Mouse (Mus musculus) stomach, embryonic 15.5 days (tissue): ENCODE data around the gene Ccdc85b. TPM values are rescaled to one million over a fixed set of nuclear protein-coding genes. Genes with fewer than 3 reads are reported as not detected.

Experiments
- ATAC-seq: fragments of 200-750 bp; cut with Nextera tagmentation; 2 replicates; pipeline ENCODE4 v1.8.0; 2017; ENCODE audit warnings: low read depth, moderate number of reproducible peaks, moderate TSS enrichment; ENCODE audit not compliant: insufficient read depth, low FRiP score
- H3K27ac ChIP-seq: fragments of 300-500 bp; sonication (generic); 2 replicates; pipeline ENCODE4 v1.5.1; 2015; ENCODE audit warnings: mild to moderate bottlenecking, inconsistent platforms
- H3K27me3 ChIP-seq: fragments of 300-500 bp; sonication (generic); replicated peaks from 2 replicates; pipeline ENCODE4 v1.6.1; 2015; ENCODE audit warnings: inconsistent platforms
- H3K36me3 ChIP-seq: fragments of 300-500 bp; sonication (generic); 2 replicates; pipeline ENCODE4 v1.6.1; 2015; ENCODE audit warnings: inconsistent platforms
- H3K4me1 ChIP-seq: fragments of 300-500 bp; sonication (generic); 2 replicates; pipeline ENCODE4 v1.6.1; 2015; ENCODE audit warnings: inconsistent platforms
- H3K4me2 ChIP-seq: fragments of 300-500 bp; sonication (generic); 2 replicates; pipeline ENCODE4 v1.6.1; 2015; ENCODE audit warnings: mild to moderate bottlenecking, inconsistent platforms
- H3K4me3 ChIP-seq: fragments of 300-500 bp; sonication (generic); replicated peaks from 2 replicates; pipeline ENCODE4 v1.5.1; 2015; ENCODE audit warnings: inconsistent platforms
- H3K9ac ChIP-seq: fragments of 300-500 bp; sonication (generic); 2 replicates; pipeline ENCODE4 v1.6.1; 2015; ENCODE audit warnings: inconsistent platforms
- H3K9me3 ChIP-seq: fragments of 300-500 bp; sonication (generic); 2 replicates; pipeline ENCODE4 v1.6.1; 2016; ENCODE audit warnings: inconsistent platforms
- WGBS: fragments of 180-500 bp; shearing (Covaris S2); methylation state at CpG from one replicate; pipeline ENCODE4 v1.1.7; 2015; 5-methylcytosine and 5-hydroxymethylcytosine counted together
- polyA plus RNA-seq: library from polyadenylated mRNA; unstranded; fragments of >200 nt; fragmentation: Nextera tagmentation; extraction: Ambion mirVana; gene quantifications from 2 replicates; pipeline ENCODE4 v1.2.1, GENCODE M21; 2015

The Ccdc85b gene
- polyA plus RNA-seq, 1 experiment from 2014 or later = 11.9 TPM

DNA sequence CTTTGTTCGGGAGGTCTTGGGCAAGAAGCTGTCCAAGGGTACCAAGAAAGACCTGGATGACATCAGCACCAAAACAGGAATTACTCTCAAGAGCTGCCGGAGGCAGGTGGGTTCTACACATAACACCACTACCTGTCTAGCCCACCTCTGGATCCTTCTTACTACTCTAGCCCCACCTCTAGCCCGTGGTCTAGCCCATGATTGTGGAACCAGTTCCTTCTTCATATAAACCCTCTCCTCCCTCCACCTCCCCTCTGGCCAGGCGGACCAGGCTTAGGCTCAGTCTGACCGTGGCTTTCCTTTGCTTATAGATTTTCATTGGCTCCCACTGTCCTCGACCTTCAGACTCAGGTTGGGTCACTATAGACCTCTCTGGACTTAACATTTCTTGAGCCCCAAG lies 3.7 kb upstream of the Ccdc85b start:
- H3K27me3 ChIP-seq = no peaks in the 10 kb centered on the region
- H3K27ac ChIP-seq = no peak overlapping the region
- H3K4me1 ChIP-seq = peaks cover 19% of the 10 kb centered on the region
- peak overlapping the region; percentile 85 for H3K4me3 ChIP-seq
- H3K36me3 ChIP-seq = peaks cover 26% of the 10 kb centered on the region
- WGBS = 86% methylated on average over 6 of the region's 6 CpGs
- peak overlapping the region; percentile 80; the same call in 1 of the 2 replicates for H3K9ac ChIP-seq
- H3K9me3 ChIP-seq = no peaks in the 10 kb centered on the region
- ATAC-seq = no peak
- peak overlapping the region; percentile 90 for H3K4me2 ChIP-seq

DNA sequence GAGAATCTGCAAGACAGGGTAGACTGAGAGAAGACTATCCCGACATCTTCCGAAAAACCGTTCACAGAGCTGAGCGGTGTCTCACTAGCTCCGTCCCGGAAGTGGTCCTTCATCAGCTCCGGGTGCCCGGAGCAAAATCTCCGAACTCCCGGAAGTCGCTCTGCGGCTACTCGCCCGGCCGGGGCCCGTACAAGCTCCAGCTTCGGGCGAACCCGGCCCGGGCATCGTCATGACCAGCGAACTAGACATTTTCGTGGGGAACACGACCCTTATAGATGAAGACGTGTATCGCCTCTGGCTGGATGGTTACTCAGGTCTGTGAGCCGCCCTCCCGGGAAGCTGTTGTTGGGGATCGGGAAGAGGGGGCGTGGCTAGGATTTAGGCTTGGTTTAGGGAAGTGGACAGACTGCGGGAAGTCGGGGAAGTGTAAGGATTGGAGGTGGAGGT lies 2.8 kb upstream of the Ccdc85b start, which contains the start of gene Fibp:
Gene Fibp, plus strand, starts transcription at position 151 of the 447 bp plus-strand sequence.
- under 1% methylated on average over 32 of the region's 32 CpGs for WGBS
- peak within 1 kb of the TSS; percentile 85 for H3K4me3 ChIP-seq
- peak within 1 kb of the TSS; percentile 80 for H3K9ac ChIP-seq
- H3K36me3 ChIP-seq = peaks cover 17% of the 10 kb centered on the region
- H3K27ac ChIP-seq = peak within 1 kb of the TSS; percentile 78
- no peaks in the 10 kb centered on the region for H3K27me3 ChIP-seq
- no peaks in the 10 kb centered on the region for H3K9me3 ChIP-seq
- H3K4me1 ChIP-seq = peaks cover 28% of the 10 kb centered on the region
- ATAC-seq = peak; percentile 57
- H3K4me2 ChIP-seq = peak within 1 kb of the TSS; percentile 90

DNA sequence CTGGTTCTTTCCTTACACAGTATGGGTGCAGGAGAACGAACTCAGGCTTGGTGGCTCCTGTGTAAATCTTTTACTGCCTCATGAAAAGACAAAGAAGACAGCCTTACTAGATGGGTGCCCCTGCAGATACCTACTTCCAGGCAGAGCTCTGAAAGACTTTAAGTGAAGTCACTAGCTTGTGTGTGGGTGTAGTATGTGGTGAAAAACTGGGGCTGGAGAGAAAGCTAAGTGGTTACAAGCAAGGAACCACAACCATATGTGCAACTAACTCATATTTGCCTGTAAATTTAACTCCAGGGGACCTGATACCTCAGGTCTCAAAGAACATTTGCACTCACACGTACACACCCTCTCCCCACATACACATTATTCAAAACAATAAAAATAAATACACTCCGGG lies 2.2 kb upstream of the Ccdc85b start:
- H3K27me3 ChIP-seq = no peaks in the 10 kb centered on the region
- ATAC-seq = no peak
- H3K36me3 ChIP-seq = peaks cover 11% of the 10 kb centered on the region; the same call in 1 of the 2 replicates
- H3K4me3 ChIP-seq = peak overlapping the region; percentile 85
- H3K4me1 ChIP-seq = peaks cover 33% of the 10 kb centered on the region
- peak overlapping the region; percentile 80; the same call in 1 of the 2 replicates for H3K9ac ChIP-seq
- H3K9me3 ChIP-seq = no peaks in the 10 kb centered on the region
- H3K4me2 ChIP-seq = peak overlapping the region; percentile 90
- 0 out of 2 replicates have a peak overlapping the region, but pooled peaks have one; percentile 78 for H3K27ac ChIP-seq
- WGBS = 34% methylated on average over 3 of the region's 3 CpGs

- Histone ChIP-seq H3K27me3 (no peaks in the 10 kb centered on the region), H3K4me2 (no peak overlapping the region), H3K4me1 (peaks cover 34% of the 10 kb centered on the region), H3K9ac (no peak overlapping the region), H3K27ac (no peak overlapping the region), H3K4me3 (no peak overlapping the region), H3K9me3 (no peaks in the 10 kb centered on the region), H3K36me3 (peaks cover 10% of the 10 kb centered on the region; the same call in 1 of the 2 replicates)
- WGBS = 74% methylated on average over 7 of the region's 7 CpGs
- no peak for ATAC-seq
Observed at GRCm38 (mm10) chr19:5459019-5459418, 1.3 kb upstream of the Ccdc85b start.

DNA sequence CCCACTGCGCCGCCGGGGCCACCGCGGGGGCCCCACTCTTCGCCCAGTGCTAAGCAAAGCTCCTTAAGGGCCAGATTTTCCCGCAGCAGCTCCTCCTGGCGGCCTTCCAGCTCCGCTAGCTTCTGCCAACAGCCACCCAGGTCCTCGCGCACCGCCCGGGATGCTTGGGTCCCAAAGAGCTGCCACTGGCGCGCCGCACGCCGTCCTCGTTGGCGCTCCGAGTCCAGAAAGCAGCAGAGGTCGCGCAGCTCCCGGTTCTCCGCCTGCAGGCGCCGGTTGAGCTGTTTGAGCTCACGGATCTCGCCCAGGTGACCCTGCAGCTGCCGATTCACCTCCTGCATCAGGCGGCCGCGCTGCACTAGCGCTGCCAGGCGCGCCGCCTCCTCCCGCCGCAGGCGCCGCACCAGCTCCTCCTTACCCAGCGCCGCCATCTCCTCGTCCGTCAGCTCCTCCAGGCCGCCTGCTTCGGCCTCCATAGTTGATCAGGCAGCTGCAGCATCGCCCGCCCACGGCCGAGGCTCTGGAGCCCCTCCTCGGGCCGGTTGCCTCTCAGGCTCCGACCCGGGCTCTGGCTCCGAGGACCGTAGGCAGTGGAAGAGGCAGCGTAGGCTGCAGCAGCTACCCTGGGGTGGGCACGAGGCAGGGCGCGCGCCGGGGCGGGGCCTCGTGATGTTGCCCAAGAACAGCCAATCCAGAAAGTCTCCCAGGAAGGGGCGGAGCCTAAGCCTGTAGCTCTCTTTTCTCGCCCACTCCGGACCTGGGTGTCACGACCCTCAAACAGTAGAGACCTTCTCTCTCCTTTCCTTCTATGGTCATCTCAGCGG lies 560 bp downstream of the Ccdc85b start:
- peak overlapping the region; percentile 75 for H3K4me3 ChIP-seq
- peak overlapping the region; percentile 63 for H3K9ac ChIP-seq
- H3K27me3 ChIP-seq = no peaks in the 10 kb centered on the region
- no peaks in the 10 kb centered on the region for H3K9me3 ChIP-seq
- H3K27ac ChIP-seq = peak overlapping the region; percentile 93
- ATAC-seq = peak; percentile 88
- no peaks in the 10 kb centered on the region for H3K36me3 ChIP-seq
- H3K4me2 ChIP-seq = peak overlapping the region; percentile 91
- under 1% methylated on average over 70 of the region's 70 CpGs for WGBS
- H3K4me1 ChIP-seq = peaks cover 34% of the 10 kb centered on the region

DNA sequence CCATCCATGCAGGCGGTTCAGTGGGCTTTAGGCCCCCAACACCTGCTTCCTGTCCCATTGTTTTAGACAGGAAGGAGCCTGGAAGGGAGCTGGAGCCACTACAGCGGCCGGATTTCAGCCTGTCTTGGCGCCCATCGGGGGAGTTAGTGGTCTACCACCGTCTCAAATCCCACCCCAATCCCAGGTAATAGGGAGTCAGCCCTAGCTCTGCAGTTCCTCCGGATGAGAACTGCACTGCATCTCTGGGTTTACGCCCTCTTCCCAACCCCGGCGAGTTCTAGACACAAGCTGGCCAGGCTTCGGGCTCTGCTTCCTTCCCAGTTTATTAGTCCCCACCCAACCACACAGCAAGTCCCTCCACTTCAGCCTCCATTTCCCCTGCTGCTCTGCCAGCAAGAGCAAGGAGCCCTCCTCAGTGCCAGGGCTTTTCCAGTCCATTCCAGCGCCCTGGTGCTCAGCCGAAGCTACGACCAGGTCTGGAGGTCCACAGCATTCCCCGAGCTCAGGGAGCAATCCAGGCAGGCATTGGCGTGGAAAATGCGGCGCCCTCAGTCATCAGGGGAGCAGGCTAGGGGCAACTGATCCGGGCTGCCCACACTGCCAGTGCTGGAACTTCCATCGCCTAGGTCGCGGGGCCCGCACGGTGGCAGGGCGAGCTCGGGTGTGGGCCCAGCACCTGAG lies 1.3 kb downstream of the Ccdc85b start:
- ATAC-seq = peak; percentile 11; the same call in 1 of the 2 replicates
- H3K36me3 ChIP-seq = no peaks in the 10 kb centered on the region
- H3K27me3 ChIP-seq = no peaks in the 10 kb centered on the region
- peaks cover 29% of the 10 kb centered on the region for H3K4me1 ChIP-seq
- no peaks in the 10 kb centered on the region for H3K9me3 ChIP-seq
- WGBS = 3% methylated on average over 26 of the region's 26 CpGs
- H3K4me2 ChIP-seq = peak overlapping the region; percentile 91
- peak overlapping the region; percentile 75 for H3K4me3 ChIP-seq
- peak overlapping the region; percentile 93 for H3K27ac ChIP-seq
- H3K9ac ChIP-seq = peak overlapping the region; percentile 63

DNA sequence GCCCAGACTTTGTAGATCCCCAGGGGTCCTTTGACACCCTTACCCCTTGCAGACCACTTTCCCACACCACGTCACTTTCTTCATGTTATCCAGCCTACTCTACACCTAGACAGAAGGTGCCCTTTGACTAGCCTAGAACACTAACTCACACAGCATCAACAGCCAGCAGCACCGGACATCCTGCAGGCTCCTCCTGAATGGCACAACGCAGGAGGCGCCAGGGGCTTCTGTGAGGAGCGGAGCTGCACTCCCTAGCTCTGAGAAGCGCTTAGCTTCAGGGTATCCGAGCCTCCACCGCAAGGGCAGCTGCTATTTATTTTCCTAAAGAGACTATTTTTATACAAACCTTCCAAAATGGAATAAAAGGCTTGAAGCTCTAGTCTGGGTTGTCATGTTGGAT lies 2.1 kb downstream of the Ccdc85b start:
- H3K9ac ChIP-seq = no peak overlapping the region
- 50% methylated on average over 8 of the region's 8 CpGs for WGBS

DNA sequence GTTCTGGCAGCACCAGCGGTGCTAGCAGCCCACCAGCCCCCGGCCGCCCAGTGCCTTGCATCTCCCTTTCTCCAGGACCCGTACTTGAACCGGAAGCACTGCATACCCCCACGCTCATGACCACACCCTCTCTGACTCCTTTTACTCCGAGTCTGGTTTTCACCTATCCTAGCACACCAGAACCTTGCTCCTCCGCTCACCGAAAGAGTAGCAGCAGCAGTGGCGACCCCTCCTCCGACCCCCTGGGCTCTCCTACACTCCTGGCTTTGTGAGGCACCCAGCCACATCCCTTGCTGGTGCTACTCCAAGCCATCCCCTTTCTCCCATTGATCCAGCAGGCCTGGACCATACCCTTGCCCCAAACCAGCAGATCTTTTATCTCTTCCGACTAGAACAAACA lies 2.7 kb downstream of the Ccdc85b start:
- no peaks in the 10 kb centered on the region for H3K36me3 ChIP-seq
- peaks cover 23% of the 10 kb centered on the region for H3K4me1 ChIP-seq
- H3K27ac ChIP-seq = no peak overlapping the region
- ATAC-seq = no peak
- H3K9ac ChIP-seq = no peak overlapping the region
- 74% methylated on average over 12 of the region's 12 CpGs for WGBS
- H3K27me3 ChIP-seq = no peaks in the 10 kb centered on the region
- peak overlapping the region; percentile 91 for H3K4me2 ChIP-seq
- H3K4me3 ChIP-seq = peak overlapping the region; percentile 75
- H3K9me3 ChIP-seq = no peaks in the 10 kb centered on the region

More for the DNA sequence above, 2.1 kb downstream of the Ccdc85b start:
- H3K27me3 ChIP-seq = no peaks in the 10 kb centered on the region
- no peaks in the 10 kb centered on the region for H3K9me3 ChIP-seq
- peak overlapping the region; percentile 91 for H3K4me2 ChIP-seq
- H3K4me3 ChIP-seq = peak overlapping the region; percentile 75
- peaks cover 23% of the 10 kb centered on the region for H3K4me1 ChIP-seq
- no peak for ATAC-seq
- no peaks in the 10 kb centered on the region for H3K36me3 ChIP-seq
- H3K27ac ChIP-seq = no peak overlapping the region

GRCm38 (mm10) chr19:5451766-5452165 lies 5.9 kb downstream of the Ccdc85b start:
- no peaks in the 10 kb centered on the region for H3K9me3 ChIP-seq
- no peak overlapping the region for H3K4me2 ChIP-seq
- no peak overlapping the region for H3K27ac ChIP-seq
- peaks cover 28% of the 10 kb centered on the region for H3K4me1 ChIP-seq
- 73% methylated on average over 6 of the region's 6 CpGs for WGBS
- peaks cover 22% of the 10 kb centered on the region; the same call in 1 of the 2 replicates for H3K27me3 ChIP-seq
- H3K4me3 ChIP-seq = no peak overlapping the region
- ATAC-seq = no peak
- H3K36me3 ChIP-seq = no peaks in the 10 kb centered on the region
- no peak overlapping the region for H3K9ac ChIP-seq

DNA sequence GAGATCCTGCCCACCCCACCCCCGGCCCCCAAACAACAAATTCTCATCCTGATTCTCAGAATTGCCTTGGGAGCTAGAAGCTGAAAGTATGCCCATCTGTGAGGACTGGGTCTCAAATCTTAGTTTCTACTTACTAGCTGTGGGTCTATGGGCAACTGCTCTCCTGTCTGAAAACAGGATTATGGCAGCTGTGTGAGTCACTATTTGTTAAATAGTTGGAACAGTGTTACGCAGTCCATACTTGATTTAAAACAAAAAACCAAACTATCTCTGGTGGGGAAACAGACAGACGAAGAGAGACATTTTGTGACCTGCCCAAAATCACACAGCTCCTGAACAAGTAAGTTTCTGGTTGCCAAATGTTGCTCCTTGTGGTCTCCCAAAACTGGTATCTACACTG lies 8.0 kb downstream of the Ccdc85b start:
- H3K36me3 ChIP-seq = no peaks in the 10 kb centered on the region
- H3K9me3 ChIP-seq = no peaks in the 10 kb centered on the region
- ATAC-seq = no peak
- H3K4me2 ChIP-seq = no peak overlapping the region
- no peak overlapping the region for H3K27ac ChIP-seq
- peaks cover 14% of the 10 kb centered on the region for H3K4me1 ChIP-seq
- no peak overlapping the region for H3K9ac ChIP-seq
- WGBS = 79% methylated on average over 3 of the region's 3 CpGs
- H3K4me3 ChIP-seq = no peak overlapping the region
- peaks cover 26% of the 10 kb centered on the region; the same call in 1 of the 2 replicates for H3K27me3 ChIP-seq

DNA sequence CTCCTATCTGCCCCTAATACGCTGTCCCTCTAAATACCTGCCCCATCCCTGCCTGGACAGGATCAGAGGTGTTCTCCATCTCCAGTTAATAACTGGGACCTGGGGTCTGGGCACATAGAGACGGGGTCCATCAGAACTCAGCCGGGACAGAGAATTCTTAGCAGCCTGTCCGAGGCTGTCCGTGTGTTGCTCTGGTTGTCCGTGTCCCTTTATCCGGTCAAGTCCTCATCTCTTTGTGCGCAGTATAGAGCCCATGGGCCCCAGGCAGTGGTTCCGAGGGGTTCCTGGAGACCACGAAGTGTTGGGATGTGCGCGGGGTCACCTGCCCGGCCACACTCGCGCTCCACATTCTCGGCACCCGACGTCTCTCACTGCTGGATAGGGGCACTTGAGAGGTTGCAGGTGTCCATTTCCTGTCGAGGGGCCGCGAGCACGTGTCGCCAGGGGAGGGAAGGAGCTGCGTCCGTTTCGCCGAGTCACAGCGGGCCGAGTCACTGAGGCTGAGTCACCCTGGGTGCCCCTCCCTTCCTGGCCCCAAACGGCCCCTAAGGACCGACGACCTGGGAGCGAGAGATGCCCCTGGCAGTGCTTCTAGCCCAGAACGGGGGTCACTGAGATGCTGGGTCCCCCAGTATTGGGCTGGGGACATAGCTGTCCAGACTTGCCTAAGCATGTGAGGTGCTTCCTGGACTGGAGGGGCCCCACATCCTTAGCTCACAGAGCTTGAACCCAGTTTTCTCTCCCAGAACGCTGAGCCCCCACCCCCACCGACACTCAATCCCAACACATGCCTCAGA lies 9.1 kb downstream of the Ccdc85b start:
- H3K4me2 ChIP-seq = peak overlapping the region; percentile 98
- H3K9me3 ChIP-seq = no peaks in the 10 kb centered on the region
- 5% methylated on average over 36 of the region's 36 CpGs for WGBS
- H3K4me3 ChIP-seq = peak overlapping the region; percentile 58
- H3K27me3 ChIP-seq = peaks cover 26% of the 10 kb centered on the region; the same call in 1 of the 2 replicates
- no peak overlapping the region; the same call in 1 of the 2 replicates for H3K9ac ChIP-seq
- H3K36me3 ChIP-seq = no peaks in the 10 kb centered on the region
- H3K27ac ChIP-seq = no peak overlapping the region
- peaks cover 14% of the 10 kb centered on the region for H3K4me1 ChIP-seq
- no peak for ATAC-seq
